Mouse (Mus musculus): ENCODE results near the gene Pecam1. TPM values are rescaled to one million over a fixed set of nuclear protein-coding genes. Genes with fewer than 3 reads are reported as not detected.

The Pecam1 gene
- polyA plus RNA-seq, 1 experiment from 2014 or later, result 12.4 TPM

GRCm38 (mm10) chr11:106702584-106702983 is 47.8 kb downstream of the Pecam1 start:
- WGBS, result 87% methylated on average over 3 of the region's 3 CpGs
- no peak overlapping the region for H3K9ac ChIP-seq
- H3K4me2 ChIP-seq, result no peak overlapping the region
- H3K36me3 ChIP-seq (ENCODE audit: poor library complexity, severe bottlenecking), result no peaks in the 10 kb centered on the region
- no peaks in the 10 kb centered on the region for H3K27me3 ChIP-seq
- H3K4me1 ChIP-seq, result no peaks in the 10 kb centered on the region
- no peak overlapping the region for H3K27ac ChIP-seq
- ATAC-seq, result no peak
- no peak overlapping the region for H3K4me3 ChIP-seq
- H3K9me3 ChIP-seq (replicated peaks), result no peaks in the 10 kb centered on the region

- H3K4me3 ChIP-seq, result no peak overlapping the region
- H3K27me3 ChIP-seq, result no peaks in the 10 kb centered on the region
- H3K27ac ChIP-seq, result no peak overlapping the region
- H3K9me3 ChIP-seq (replicated peaks), result no peaks in the 10 kb centered on the region
- no peak overlapping the region for H3K4me2 ChIP-seq
- H3K4me1 ChIP-seq, result no peaks in the 10 kb centered on the region
- ATAC-seq, result no peak
- H3K36me3 ChIP-seq (ENCODE audit: poor library complexity, severe bottlenecking), result no peaks in the 10 kb centered on the region
- no peak overlapping the region for H3K9ac ChIP-seq
- WGBS, result 76% methylated on average over 9 of the region's 9 CpGs
These were observed 48.8 kb downstream of the Pecam1 start for GRCm38 (mm10) chr11:106701589-106701988.

- H3K9me3 ChIP-seq (replicated peaks), result no peaks in the 10 kb centered on the region
- 95% methylated on average over 9 of the region's 9 CpGs for WGBS
- H3K27me3 ChIP-seq, result no peaks in the 10 kb centered on the region
- H3K4me1 ChIP-seq, result no peaks in the 10 kb centered on the region
- no peak overlapping the region for H3K4me3 ChIP-seq
- no peak overlapping the region for H3K9ac ChIP-seq
- H3K4me2 ChIP-seq, result no peak overlapping the region
- no peaks in the 10 kb centered on the region for H3K36me3 ChIP-seq (ENCODE audit: poor library complexity, severe bottlenecking)
- no peak for ATAC-seq
- H3K27ac ChIP-seq, result no peak overlapping the region
These were observed 51.3 kb downstream of the Pecam1 start for GRCm38 (mm10) chr11:106699083-106699482.

- no peaks in the 10 kb centered on the region for H3K4me1 ChIP-seq
- H3K9me3 ChIP-seq (replicated peaks), result no peaks in the 10 kb centered on the region
- H3K36me3 ChIP-seq (ENCODE audit: poor library complexity, severe bottlenecking), result no peaks in the 10 kb centered on the region
- no peak overlapping the region for H3K9ac ChIP-seq
- no peak overlapping the region for H3K4me3 ChIP-seq
- H3K27ac ChIP-seq, result no peak overlapping the region
- H3K4me2 ChIP-seq, result no peak overlapping the region
- 94% methylated on average over 6 of the region's 6 CpGs for WGBS
- H3K27me3 ChIP-seq, result no peaks in the 10 kb centered on the region
- no peak for ATAC-seq
These were observed 52.1 kb downstream of the Pecam1 start for GRCm38 (mm10) chr11:106698289-106698688.

GRCm38 (mm10) chr11:106695917-106696316 is 54.5 kb downstream of the Pecam1 start:
- H3K27ac ChIP-seq, result no peak overlapping the region
- no peaks in the 10 kb centered on the region for H3K27me3 ChIP-seq
- ATAC-seq, result no peak
- no peaks in the 10 kb centered on the region for H3K36me3 ChIP-seq (ENCODE audit: poor library complexity, severe bottlenecking)
- H3K4me2 ChIP-seq, result no peak overlapping the region
- no peaks in the 10 kb centered on the region for H3K4me1 ChIP-seq
- no peak overlapping the region for H3K4me3 ChIP-seq
- no peaks in the 10 kb centered on the region for H3K9me3 ChIP-seq (replicated peaks)
- 92% methylated on average over 3 of the region's 3 CpGs for WGBS
- H3K9ac ChIP-seq, result no peak overlapping the region

GRCm38 (mm10) chr11:106692890-106693289 is 57.5 kb downstream of the Pecam1 start:
- Histone ChIP-seq H3K9ac (no peak overlapping the region), H3K4me1 (no peaks in the 10 kb centered on the region), H3K4me3 (no peak overlapping the region), H3K36me3 (ENCODE audit: poor library complexity, severe bottlenecking) (no peaks in the 10 kb centered on the region), H3K27ac (no peak overlapping the region), H3K27me3 (no peaks in the 10 kb centered on the region), H3K9me3 (replicated peaks) (no peaks in the 10 kb centered on the region), H3K4me2 (no peak overlapping the region)
- 83% methylated on average over 4 of the region's 4 CpGs for WGBS
- no peak for ATAC-seq

- no peak overlapping the region for H3K27ac ChIP-seq
- no peak overlapping the region for H3K4me3 ChIP-seq
- no peak for ATAC-seq
- no peak overlapping the region for H3K9ac ChIP-seq
- no peaks in the 10 kb centered on the region for H3K4me1 ChIP-seq
- no peaks in the 10 kb centered on the region for H3K36me3 ChIP-seq (ENCODE audit: poor library complexity, severe bottlenecking)
- WGBS, result 91% methylated on average over 5 of the region's 5 CpGs
- H3K9me3 ChIP-seq (replicated peaks), result no peaks in the 10 kb centered on the region
- no peaks in the 10 kb centered on the region for H3K27me3 ChIP-seq
- no peak overlapping the region for H3K4me2 ChIP-seq
These were observed 62.1 kb downstream of the Pecam1 start for GRCm38 (mm10) chr11:106688375-106688774.

- H3K4me3 ChIP-seq, result no peak overlapping the region
- no peaks in the 10 kb centered on the region for H3K4me1 ChIP-seq
- ATAC-seq, result no peak
- H3K36me3 ChIP-seq (ENCODE audit: poor library complexity, severe bottlenecking), result no peaks in the 10 kb centered on the region
- no peak overlapping the region for H3K27ac ChIP-seq
- H3K4me2 ChIP-seq, result no peak overlapping the region
- WGBS, result 88% methylated on average over 9 of the region's 9 CpGs
- H3K9ac ChIP-seq, result no peak overlapping the region
- H3K9me3 ChIP-seq (replicated peaks), result no peaks in the 10 kb centered on the region
- H3K27me3 ChIP-seq, result no peaks in the 10 kb centered on the region
These were observed 63.1 kb downstream of the Pecam1 start for GRCm38 (mm10) chr11:106687293-106687692.

GRCm38 (mm10) chr11:106684027-106684426 is 66.4 kb downstream of the Pecam1 start:
- no peak overlapping the region for H3K4me3 ChIP-seq
- H3K27me3 ChIP-seq, result no peaks in the 10 kb centered on the region
- H3K27ac ChIP-seq, result no peak overlapping the region
- WGBS, result 93% methylated on average over 8 of the region's 8 CpGs
- H3K4me2 ChIP-seq, result no peak overlapping the region
- no peaks in the 10 kb centered on the region for H3K36me3 ChIP-seq (ENCODE audit: poor library complexity, severe bottlenecking)
- H3K4me1 ChIP-seq, result no peaks in the 10 kb centered on the region
- ATAC-seq, result no peak
- H3K9ac ChIP-seq, result no peak overlapping the region
- H3K9me3 ChIP-seq (replicated peaks), result no peaks in the 10 kb centered on the region

- 81% methylated on average over 3 of the region's 3 CpGs for WGBS
- Histone ChIP-seq H3K36me3 (ENCODE audit: poor library complexity, severe bottlenecking) (no peaks in the 10 kb centered on the region), H3K4me3 (no peak overlapping the region), H3K9ac (no peak overlapping the region), H3K27ac (no peak overlapping the region), H3K4me2 (no peak overlapping the region), H3K9me3 (replicated peaks) (no peaks in the 10 kb centered on the region), H3K4me1 (peaks cover under 1% of the 10 kb centered on the region; the same call in 1 of the 2 replicates), H3K27me3 (no peaks in the 10 kb centered on the region)
- ATAC-seq, result no peak
These were observed 67.1 kb downstream of the Pecam1 start for GRCm38 (mm10) chr11:106683345-106683744.

GRCm38 (mm10) chr11:106681138-106681537 is 69.3 kb downstream of the Pecam1 start:
- no peak for ATAC-seq
- no peaks in the 10 kb centered on the region for H3K9me3 ChIP-seq (replicated peaks)
- no peak overlapping the region for H3K4me2 ChIP-seq
- no peaks in the 10 kb centered on the region for H3K36me3 ChIP-seq (ENCODE audit: poor library complexity, severe bottlenecking)
- peaks cover 7% of the 10 kb centered on the region for H3K4me1 ChIP-seq
- H3K9ac ChIP-seq, result no peak overlapping the region
- H3K4me3 ChIP-seq, result no peak overlapping the region
- H3K27ac ChIP-seq, result no peak overlapping the region
- WGBS, result 82% methylated on average over 6 of the region's 6 CpGs
- no peaks in the 10 kb centered on the region for H3K27me3 ChIP-seq

GRCm38 (mm10) chr11:106679874-106680273 is 70.6 kb downstream of the Pecam1 start:
- 55% methylated on average over 6 of the region's 6 CpGs for WGBS
- ATAC-seq, result no peak
- H3K27ac ChIP-seq, result no peak overlapping the region

GRCm38 (mm10) chr11:106677910-106678591 is 72.4 kb downstream of the Pecam1 start:
- Histone ChIP-seq H3K27ac (no peak overlapping the region), H3K27me3 (no peaks in the 10 kb centered on the region), H3K4me1 (peaks cover 32% of the 10 kb centered on the region), H3K4me3 (no peak overlapping the region), H3K36me3 (ENCODE audit: poor library complexity, severe bottlenecking) (no peaks in the 10 kb centered on the region), H3K9ac (no peak overlapping the region), H3K4me2 (no peak overlapping the region), H3K9me3 (replicated peaks) (no peaks in the 10 kb centered on the region)
- ATAC-seq, result peak; percentile 50
- 75% methylated on average over 10 of the region's 10 CpGs for WGBS

More at GRCm38 (mm10) chr11:106679874-106680273, 70.6 kb downstream of the Pecam1 start:
- Histone ChIP-seq H3K36me3 (ENCODE audit: poor library complexity, severe bottlenecking) (no peaks in the 10 kb centered on the region), H3K4me3 (no peak overlapping the region), H3K4me2 (no peak overlapping the region), H3K27me3 (no peaks in the 10 kb centered on the region), H3K9me3 (replicated peaks) (no peaks in the 10 kb centered on the region), H3K9ac (no peak overlapping the region), H3K4me1 (peaks cover 16% of the 10 kb centered on the region)

All from forebrain, embryonic 13.5 days (tissue).